Comparison of ENCODE assay signal across 14 mouse cellular contexts in genomic region chr5:92490779-92491178, GRCm38 (mm10). TPM values are rescaled to one million over a fixed set of nuclear protein-coding genes. Genes with fewer than 3 reads are reported as not detected.
A peak's percentile ranks its signal among the peaks of the same experiment; 100 is the strongest.
DNase-seq lines count a peak whose midpoint lies in the region; ATAC-seq and TF ChIP-seq lines count a peak whose summit lies in the region.
"Had no signal": no experiment of that assay in that cellular context is flagged by ENCODE, and none has a peak within 500 bp of the region (broad histone marks: within the 10 kb centered on the region; RNA-seq: fewer than 3 reads in every experiment).

No protein-coding gene starts in this region.

- H3K9ac ChIP-seq in heart, postnatal 0 days (replicated peaks; ENCODE audit: low read depth, low read length): no peak overlapping the region
- H3K9ac ChIP-seq in liver, embryonic 13.5 days: 0 out of 2 replicates have a peak overlapping the region, but pooled peaks have one; percentile 13
- H3K9ac ChIP-seq in stomach, postnatal 0 days (ENCODE audit: low read length): no peak overlapping the region
- H3K9ac ChIP-seq in hindbrain, embryonic 11.5 days (ENCODE audit: low read depth, low read length): no peak overlapping the region
- no peak overlapping the region for H3K9ac ChIP-seq in intestine, embryonic 15.5 days
- H3K9ac ChIP-seq in heart, embryonic 12.5 days: no peak overlapping the region; the same call in 1 of the 2 replicates
- H3K9ac ChIP-seq: midbrain, embryonic 15.5 days had no signal

- H3K36me3 ChIP-seq in heart, postnatal 0 days (replicated peaks; ENCODE audit: control insufficient read depth, insufficient read depth, low read length): no peaks in the 10 kb centered on the region
- peaks cover 52% of the 10 kb centered on the region for H3K36me3 ChIP-seq in G1E (replicated peaks)
- no peaks in the 10 kb centered on the region for H3K36me3 ChIP-seq in liver, embryonic 13.5 days
- no peaks in the 10 kb centered on the region for H3K36me3 ChIP-seq in stomach, postnatal 0 days (ENCODE audit: control insufficient read depth, insufficient read depth, low read length)
- no peaks in the 10 kb centered on the region for H3K36me3 ChIP-seq in hindbrain, embryonic 11.5 days (ENCODE audit: control insufficient read depth, insufficient read depth, low read length)
- no peaks in the 10 kb centered on the region for H3K36me3 ChIP-seq in intestine, embryonic 15.5 days
- peaks cover 8% of the 10 kb centered on the region for H3K36me3 ChIP-seq in heart, embryonic 12.5 days
- H3K36me3 ChIP-seq: midbrain, embryonic 15.5 days had no signal

- ATAC-seq in heart, postnatal 0 days (ENCODE audit: insufficient read depth, low read depth): no peak
- peak; percentile 42 for ATAC-seq in G1E (ENCODE audit: extremely low read depth, insufficient number of reproducible peaks, low FRiP score, poor library complexity, severe bottlenecking)
- 0 out of 2 replicates have a peak, but pooled peaks have one; percentile 6 for ATAC-seq in liver, embryonic 13.5 days (ENCODE audit: low read depth)
- no peak for ATAC-seq in stomach, postnatal 0 days (ENCODE audit: low FRiP score, low TSS enrichment)
- ATAC-seq in hindbrain, embryonic 11.5 days (ENCODE audit: low FRiP score): no peak
- ATAC-seq in intestine, embryonic 15.5 days: no peak
- ATAC-seq in heart, embryonic 12.5 days (ENCODE audit: insufficient number of reproducible peaks, low FRiP score): no peak
- ATAC-seq: midbrain, embryonic 15.5 days had no signal

- H3K4me3 ChIP-seq in heart, postnatal 0 days (ENCODE audit: low read depth, low read length): no peak overlapping the region
- peak overlapping the region; percentile 51; the same call in 1 of the 2 replicates for H3K4me3 ChIP-seq in G1E (ENCODE audit: low read depth, low read length)
- H3K4me3 ChIP-seq in liver, embryonic 13.5 days (replicated peaks): no peak overlapping the region
- no peak overlapping the region for H3K4me3 ChIP-seq in stomach, postnatal 0 days (ENCODE audit: low read depth, low read length)
- no peak overlapping the region for H3K4me3 ChIP-seq in hindbrain, embryonic 11.5 days (ENCODE audit: low read depth, low read length)
- H3K4me3 ChIP-seq in intestine, embryonic 15.5 days (replicated peaks): no peak overlapping the region
- H3K4me3 ChIP-seq in heart, embryonic 12.5 days: no peak overlapping the region
- H3K4me3 ChIP-seq: erythroblast, embryonic 14.5 days; midbrain, embryonic 15.5 days had no signal

- H3K4me2 ChIP-seq in heart, postnatal 0 days (ENCODE audit: low read depth, low read length): peak overlapping the region; percentile 12; the same call in 1 of the 2 replicates
- no peak overlapping the region for H3K4me2 ChIP-seq in liver, embryonic 13.5 days
- no peak overlapping the region for H3K4me2 ChIP-seq in stomach, postnatal 0 days (replicated peaks; ENCODE audit: low read depth)
- H3K4me2 ChIP-seq in hindbrain, embryonic 11.5 days (replicated peaks; ENCODE audit: low read depth, low read length): no peak overlapping the region
- H3K4me2 ChIP-seq in intestine, embryonic 15.5 days (replicated peaks): no peak overlapping the region
- no peak overlapping the region for H3K4me2 ChIP-seq in heart, embryonic 12.5 days
- H3K4me2 ChIP-seq: midbrain, embryonic 15.5 days had no signal

- no peaks in the 10 kb centered on the region for H3K9me3 ChIP-seq in heart, postnatal 0 days (replicated peaks; ENCODE audit: control insufficient read depth, low read length)
- no peaks in the 10 kb centered on the region for H3K9me3 ChIP-seq in G1E (replicated peaks)
- H3K9me3 ChIP-seq in liver, embryonic 13.5 days (replicated peaks): no peaks in the 10 kb centered on the region
- H3K9me3 ChIP-seq in stomach, postnatal 0 days (ENCODE audit: control insufficient read depth, low read length): no peaks in the 10 kb centered on the region
- no peaks in the 10 kb centered on the region for H3K9me3 ChIP-seq in hindbrain, embryonic 11.5 days (ENCODE audit: control insufficient read depth, low read length)
- H3K9me3 ChIP-seq in intestine, embryonic 15.5 days: no peaks in the 10 kb centered on the region
- peaks cover 7% of the 10 kb centered on the region; the same call in 1 of the 2 replicates for H3K9me3 ChIP-seq in heart, embryonic 12.5 days (replicated peaks)
- H3K9me3 ChIP-seq: midbrain, embryonic 15.5 days had no signal

- peak overlapping the region; percentile 66 for H3K27ac ChIP-seq in heart, postnatal 0 days (ENCODE audit: low read depth)
- H3K27ac ChIP-seq in liver, embryonic 13.5 days: peak overlapping the region; percentile 39
- H3K27ac ChIP-seq in stomach, postnatal 0 days (replicated peaks): peak overlapping the region; percentile 35; the same call in 1 of the 2 replicates
- no peak overlapping the region for H3K27ac ChIP-seq in hindbrain, embryonic 11.5 days (ENCODE audit: low read depth, low read length)
- no peak overlapping the region for H3K27ac ChIP-seq in intestine, embryonic 15.5 days
- no peak overlapping the region for H3K27ac ChIP-seq in heart, embryonic 12.5 days (ENCODE audit: poor library complexity, severe bottlenecking)
- H3K27ac ChIP-seq: midbrain, embryonic 15.5 days had no signal

- H3K4me1 ChIP-seq in heart, postnatal 0 days (ENCODE audit: control insufficient read depth, insufficient read depth): peaks cover 58% of the 10 kb centered on the region
- H3K4me1 ChIP-seq in G1E (ENCODE audit: insufficient read depth, low read depth, low read length): peaks cover 67% of the 10 kb centered on the region
- peaks cover 53% of the 10 kb centered on the region for H3K4me1 ChIP-seq in liver, embryonic 13.5 days (replicated peaks)
- H3K4me1 ChIP-seq in stomach, postnatal 0 days (replicated peaks; ENCODE audit: control insufficient read depth, insufficient read depth): peaks cover 8% of the 10 kb centered on the region
- H3K4me1 ChIP-seq in hindbrain, embryonic 11.5 days (replicated peaks; ENCODE audit: control insufficient read depth, insufficient read depth, low read length): no peaks in the 10 kb centered on the region
- peaks cover 24% of the 10 kb centered on the region for H3K4me1 ChIP-seq in intestine, embryonic 15.5 days (replicated peaks)
- H3K4me1 ChIP-seq in heart, embryonic 12.5 days (replicated peaks): peaks cover 63% of the 10 kb centered on the region

- WGBS in heart, postnatal 0 days: 62% methylated on average over 4 of the region's 4 CpGs
- WGBS in liver, embryonic 13.5 days (ENCODE audit: insufficient replicate concordance): 40% methylated on average over 4 of the region's 4 CpGs
- WGBS in stomach, postnatal 0 days: 66% methylated on average over 4 of the region's 4 CpGs
- 66% methylated on average over 4 of the region's 4 CpGs for WGBS in hindbrain, embryonic 11.5 days
- 66% methylated on average over 4 of the region's 4 CpGs for WGBS in intestine, embryonic 15.5 days
- WGBS in heart, embryonic 12.5 days: 62% methylated on average over 4 of the region's 4 CpGs

- no peak for TF ChIP-seq EP300 in heart, postnatal 0 days (IDR thresholded peaks at IDR 0.05; ENCODE audit: low read depth)
- TF ChIP-seq EP300 in stomach, postnatal 0 days (optimal IDR thresholded peaks at IDR 0.05): no peak

- no peak for TF ChIP-seq CTCF in heart, postnatal 0 days (IDR thresholded peaks at IDR 0.05; ENCODE audit: low read depth)
- TF ChIP-seq CTCF in G1E (IDR thresholded peaks at IDR 0.05; ENCODE audit: low read depth, low read length): no peak
- TF ChIP-seq CTCF in stomach, postnatal 0 days (IDR thresholded peaks at IDR 0.05; ENCODE audit: low read depth): no peak

- H3K27me3 ChIP-seq in heart, postnatal 0 days (ENCODE audit: control insufficient read depth, insufficient read depth, low read length): no peaks in the 10 kb centered on the region
- no peaks in the 10 kb centered on the region for H3K27me3 ChIP-seq in G1E (ENCODE audit: insufficient read depth, low read length)
- no peaks in the 10 kb centered on the region for H3K27me3 ChIP-seq in liver, embryonic 13.5 days
- H3K27me3 ChIP-seq in stomach, postnatal 0 days (ENCODE audit: control insufficient read depth, insufficient read depth, low read length): no peaks in the 10 kb centered on the region
- H3K27me3 ChIP-seq in hindbrain, embryonic 11.5 days (ENCODE audit: control insufficient read depth, insufficient read depth, low read length): no peaks in the 10 kb centered on the region
- H3K27me3 ChIP-seq in intestine, embryonic 15.5 days (replicated peaks): no peaks in the 10 kb centered on the region
- H3K27me3 ChIP-seq in heart, embryonic 12.5 days (replicated peaks): no peaks in the 10 kb centered on the region
- H3K27me3 ChIP-seq: midbrain, embryonic 15.5 days had no signal

- intact Hi-C loops in heart, postnatal 36 days (cut with DNase I): no loop called here

- no peak for DNase-seq in heart, postnatal 0 days (ENCODE audit: low spot score)
- no peak for DNase-seq in heart, postnatal 36 days
- no peak for DNase-seq in G1E (ENCODE audit: low spot score)
- no peak for DNase-seq in liver, embryonic 13.5 days
- DNase-seq in stomach, postnatal 0 days (ENCODE audit: low spot score): no peak
- no peak for DNase-seq in hindbrain, embryonic 11.5 days (ENCODE audit: low spot score)
- DNase-seq: cerebellum, postnatal 14 days; gastrocnemius, postnatal 10 days; left cerebral cortex, postnatal 4 days; retina, postnatal 1 day had no signal

RNA-seq across cellular contexts. Expression of gene Scarb2, which starts 15.9 kb away (rescaled TPM):
- total RNA-seq in heart, postnatal 0 days (2014; rRNA removed; ENCODE audit: low replicate concordance): 121 and 148 TPM in 2 replicates
- polyA plus RNA-seq in heart, postnatal 0 days (2015; fragmentation: Nextera tagmentation; extraction: Ambion mirVana): 26.0 and 28.9 TPM in 2 replicates
- total RNA-seq in heart, postnatal 36 days (2021): 10 to 100 TPM; 80.3 to 91.1 TPM
- total RNA-seq in G1E (2014; fragmentation: Nextera tagmentation) (31.8 and 32.6 TPM in 2 replicates), G1E (2017) (47.5 and 50.0 TPM in 2 replicates)
- 6.5 and 7.1 TPM in 2 replicates for polyA plus RNA-seq in G1E (2012)
- 5.1 and 5.7 TPM in 2 replicates for polyA plus RNA-seq in liver, embryonic 13.5 days (2015; fragmentation: Nextera tagmentation; extraction: Ambion mirVana)
- polyA plus RNA-seq in stomach, postnatal 0 days (2015; fragmentation: Nextera tagmentation; extraction: Ambion mirVana): 19.1 and 20.9 TPM in 2 replicates
- 11.2 and 11.7 TPM in 2 replicates for polyA plus RNA-seq in hindbrain, embryonic 11.5 days (2014; fragmentation: Nextera tagmentation; extraction: Ambion mirVana)
- 12.4 and 13.1 TPM in 2 replicates for polyA plus RNA-seq in intestine, embryonic 15.5 days (2015; fragmentation: Nextera tagmentation; extraction: Ambion mirVana)
- 17.7 and 18.0 TPM in 2 replicates for polyA plus RNA-seq in heart, embryonic 12.5 days (2016; fragmentation: Nextera tagmentation; extraction: Ambion mirVana)

RNA-seq across cellular contexts. Expression of gene Nup54, which starts 55.8 kb away (rescaled TPM):
- 14.2 and 35.0 TPM in 2 replicates for total RNA-seq in heart, postnatal 0 days (2014; rRNA removed; ENCODE audit: low replicate concordance)
- polyA plus RNA-seq in heart, postnatal 0 days (2015; fragmentation: Nextera tagmentation; extraction: Ambion mirVana): 21.1 and 22.0 TPM in 2 replicates
- 10 to 100 TPM; 15.9 to 17.1 TPM for total RNA-seq in heart, postnatal 36 days (2021)
- total RNA-seq in G1E (2014; fragmentation: Nextera tagmentation) (97.6 and 119 TPM in 2 replicates), G1E (2017) (90.7 and 101 TPM in 2 replicates)
- polyA plus RNA-seq in G1E (2012): 19.8 and 34.0 TPM in 2 replicates
- polyA plus RNA-seq in liver, embryonic 13.5 days (2015; fragmentation: Nextera tagmentation; extraction: Ambion mirVana): 39.6 and 45.0 TPM in 2 replicates
- polyA plus RNA-seq in stomach, postnatal 0 days (2015; fragmentation: Nextera tagmentation; extraction: Ambion mirVana): 20.5 and 21.4 TPM in 2 replicates
- polyA plus RNA-seq in hindbrain, embryonic 11.5 days (2014; fragmentation: Nextera tagmentation; extraction: Ambion mirVana): 67.5 and 69.3 TPM in 2 replicates
- polyA plus RNA-seq in intestine, embryonic 15.5 days (2015; fragmentation: Nextera tagmentation; extraction: Ambion mirVana): 51.1 and 55.5 TPM in 2 replicates
- 42.6 and 44.6 TPM in 2 replicates for polyA plus RNA-seq in heart, embryonic 12.5 days (2016; fragmentation: Nextera tagmentation; extraction: Ambion mirVana)

Comparison
In these comparisons a context has a peak if more than half of its experiments do, and no peak if none do; other contexts are left out.
1. H3K27ac ChIP-seq: peak in heart, postnatal 0 days (single experiment), liver, embryonic 13.5 days (single experiment) and stomach, postnatal 0 days (single experiment); none in hindbrain, embryonic 11.5 days (single experiment), intestine, embryonic 15.5 days (single experiment) and heart, embryonic 12.5 days (single experiment).
2. ATAC-seq: peak in G1E (single experiment) and liver, embryonic 13.5 days (single experiment); none in heart, postnatal 0 days (single experiment), stomach, postnatal 0 days (single experiment), hindbrain, embryonic 11.5 days (single experiment), intestine, embryonic 15.5 days (single experiment) and heart, embryonic 12.5 days (single experiment).